8 mouse cellular contexts compared by ENCODE assay signal in genomic region chr12:108178331-108179245, GRCm38 (mm10). TPM values are rescaled to one million over a fixed set of nuclear protein-coding genes. Genes with fewer than 3 reads are reported as not detected.
DNase-seq lines count a peak whose midpoint lies in the region; ATAC-seq and TF ChIP-seq lines count a peak whose summit lies in the region.

No protein-coding gene starts in this region.

- ATAC-seq in lung, embryonic 15.5 days (ENCODE audit: borderline replicate concordance, extremely low read depth, low FRiP score, low TSS enrichment) = peak; percentile 35

- H3K4me1 ChIP-seq in ES-E14 (ENCODE audit: control insufficient read depth in 2 of 2, insufficient read depth in 2 of 2, low read length in 2 of 2, poor library complexity in 1 of 2) = peaks cover 0 to 2% of the 10 kb centered on the region in 2 experiments; a peak in 1 of 4 replicates
- H3K4me1 ChIP-seq in forebrain, embryonic 10.5 days = peaks cover 37% of the 10 kb centered on the region
- peaks cover 29% of the 10 kb centered on the region for H3K4me1 ChIP-seq in lung, embryonic 15.5 days

- DNase-seq in ES-E14 (ENCODE audit: low read depth, low spot score) = no peak
- peak; percentile 59 for DNase-seq in c-Kit-negative CD71-positive TER-119-positive erythroid progenitor cells, embryonic 14.5 days (ENCODE audit: low read depth, low spot score)
- peak; percentile 51 for DNase-seq in forebrain, embryonic 10.5 days (ENCODE audit: extremely low spot score, low spot score)
- DNase-seq in heart, postnatal 14 days = peak; percentile 54 to 58
- DNase-seq in layer of hippocampus, adult 2 months (ENCODE audit: low spot score in 2 of 2) = peak; percentile 59 to 66
- DNase-seq in ovary, postnatal 36 days (ENCODE audit: low spot score) = peak; percentile 57
- DNase-seq in urinary bladder, adult 2 months (ENCODE audit: low spot score) = peak; percentile 60

- intact Hi-C loops in heart, postnatal 14 days (cut with DNase I) = loop anchor here (10.0 kb wide), 1 partner anchor 616 kb away; the partner anchor contains the start of gene Yy1

- no peaks in the 10 kb centered on the region for H3K9me3 ChIP-seq in ES-E14 (ENCODE audit: control insufficient read depth, insufficient read depth, low read depth, low read length)
- H3K9me3 ChIP-seq in forebrain, embryonic 10.5 days = no peaks in the 10 kb centered on the region
- no peaks in the 10 kb centered on the region for H3K9me3 ChIP-seq in lung, embryonic 15.5 days

- H3K36me3 ChIP-seq in ES-E14 (ENCODE audit: control insufficient read depth, insufficient read depth, low read length, poor library complexity, severe bottlenecking) = peaks cover 3% of the 10 kb centered on the region; the same call in 1 of the 2 replicates
- H3K36me3 ChIP-seq in forebrain, embryonic 10.5 days (replicated peaks) = peaks cover 19% of the 10 kb centered on the region
- H3K36me3 ChIP-seq in lung, embryonic 15.5 days = peaks cover 12% of the 10 kb centered on the region; the same call in 1 of the 2 replicates

- peak overlapping the region; percentile 96 to 99 for H3K4me3 ChIP-seq in ES-E14 (ENCODE audit: insufficient read depth in 1 of 2, low read depth in 1 of 2, low read length in 2 of 2, poor library complexity in 1 of 2, severe bottlenecking in 1 of 2)
- peak overlapping the region; percentile 98 for H3K4me3 ChIP-seq in forebrain, embryonic 10.5 days
- H3K4me3 ChIP-seq in layer of hippocampus, adult 2 months = peak overlapping the region; percentile 88
- H3K4me3 ChIP-seq in lung, embryonic 15.5 days = peak overlapping the region; percentile 74

- peak overlapping the region; percentile 52 for H3K27ac ChIP-seq in ES-E14 (ENCODE audit: insufficient read depth, low read depth, low read length, poor library complexity, severe bottlenecking)
- peak overlapping the region; percentile 95 for H3K27ac ChIP-seq in forebrain, embryonic 10.5 days
- H3K27ac ChIP-seq in layer of hippocampus, adult 2 months = peak overlapping the region; percentile 94
- peak overlapping the region; percentile 87 for H3K27ac ChIP-seq in lung, embryonic 15.5 days

- no peak; the same call in 1 of the 2 replicates for TF ChIP-seq CTCF in layer of hippocampus, adult 2 months (conservative IDR thresholded peaks at IDR 0.05)

- in situ Hi-C loops in ES-E14 (cut with MboI; ENCODE audit: low sequenced_read_pairs in 2 of 2, unreplicated experiment in 2 of 2) = no loop called here

- H3K9ac ChIP-seq in ES-E14 (ENCODE audit: insufficient read depth, low read depth, low read length, poor library complexity, severe bottlenecking) = peak overlapping the region; percentile 94
- H3K9ac ChIP-seq in lung, embryonic 15.5 days = peak overlapping the region; percentile 82

- H3K4me2 ChIP-seq in lung, embryonic 15.5 days = peak overlapping the region; percentile 79

- H3K27me3 ChIP-seq in forebrain, embryonic 10.5 days (ENCODE audit: poor library complexity, severe bottlenecking) = no peaks in the 10 kb centered on the region
- no peaks in the 10 kb centered on the region for H3K27me3 ChIP-seq in lung, embryonic 15.5 days

- under 1% methylated on average over 98 of the region's 103 CpGs for WGBS in forebrain, embryonic 10.5 days
- WGBS in lung, embryonic 15.5 days = under 1% methylated on average over 93 of the region's 103 CpGs

TF ChIP-seq in ES-E14, 5 proteins besides CTCF, POLR2A, EP300 and RAD21:
- TF ChIP-seq MAFK (IDR thresholded peaks at IDR 0.05; ENCODE audit: insufficient read depth, low read depth, low read length) (no peak), ZNF384 (IDR thresholded peaks at IDR 0.05; ENCODE audit: low read depth, low read length) (no peak), CHD2 (IDR thresholded peaks at IDR 0.05; ENCODE audit: low read depth, low read length) (no peak), ZC3H11A (IDR thresholded peaks at IDR 0.05; ENCODE audit: borderline replicate concordance, low read depth, low read length) (no peak), HCFC1 (IDR thresholded peaks at IDR 0.05; ENCODE audit: borderline replicate concordance, insufficient read depth, low read length) (peak; percentile 23; the same call in 1 of the 2 replicates)

RNA-seq across cellular contexts. Expression of gene Setd3, which starts 0.5 kb away (rescaled TPM):
- 43.0 and 56.0 TPM in 2 replicates for total RNA-seq in ES-E14 (2012; rRNA removed)
- polyA plus RNA-seq in forebrain, embryonic 10.5 days (2016; fragmentation: Nextera tagmentation; extraction: Ambion mirVana) = 75.2 and 76.3 TPM in 2 replicates
- total RNA-seq in heart, postnatal 14 days (2021) = 10 to 100 TPM; 75.6 to 78.4 TPM
- 100 to 1,000 TPM; 148 to 154 TPM for total RNA-seq in layer of hippocampus, adult 2 months (2021)
- 84.3 and 87.2 TPM in 2 replicates for polyA plus RNA-seq in lung, embryonic 15.5 days (2015; fragmentation: Nextera tagmentation; extraction: Ambion mirVana)
- polyA plus RNA-seq in urinary bladder, adult 2 months (2012; rRNA removed) = 70.3 and 77.3 TPM in 2 replicates

RNA-seq across cellular contexts. Expression of gene Ccnk, which starts 0.8 kb away (rescaled TPM):
- total RNA-seq in ES-E14 (2012; rRNA removed) = 11.1 and 14.5 TPM in 2 replicates
- polyA plus RNA-seq in forebrain, embryonic 10.5 days (2016; fragmentation: Nextera tagmentation; extraction: Ambion mirVana) = 3.2 and 3.9 TPM in 2 replicates
- 10 to 100 TPM; 27.6 to 28.0 TPM for total RNA-seq in heart, postnatal 14 days (2021)
- 10 to 100 TPM; 29.6 to 30.8 TPM for total RNA-seq in layer of hippocampus, adult 2 months (2021)
- 3.0 and 3.3 TPM in 2 replicates for polyA plus RNA-seq in lung, embryonic 15.5 days (2015; fragmentation: Nextera tagmentation; extraction: Ambion mirVana)
- polyA plus RNA-seq in urinary bladder, adult 2 months (2012; rRNA removed) = 13.0 and 22.9 TPM in 2 replicates
